Mouse (Mus musculus) G1E (cell line): Measurements from ENCODE around the gene Uqcr11. TPM values are rescaled to one million over a fixed set of nuclear protein-coding genes. Genes with fewer than 3 reads are reported as not detected.

Experiments
- ATAC-seq: 2 replicates; pipeline ENCODE4 v1.8.0; 2016; ENCODE audit warnings: mild to moderate bottlenecking; ENCODE audit not compliant: insufficient number of reproducible peaks, poor library complexity, low FRiP score, severe bottlenecking; ENCODE audit errors: extremely low read depth
- DNase-seq: peaks from one replicate; pipeline ENCODE4 v3.0.0; 2012; ENCODE audit warnings: low spot score
- H3K27me3 ChIP-seq: 2 replicates; pipeline ENCODE4 v1.6.1; 2012; ENCODE audit warnings: mild to moderate bottlenecking, low read length, inconsistent platforms; ENCODE audit not compliant: insufficient read depth
- H3K36me3 ChIP-seq: replicated peaks from 2 replicates; pipeline ENCODE3; 2012; ENCODE audit warnings: mild to moderate bottlenecking, inconsistent platforms
- H3K4me1 ChIP-seq: 2 replicates; pipeline ENCODE4 v1.6.1; 2012; ENCODE audit warnings: low read depth, low read length, inconsistent platforms, mixed read lengths; ENCODE audit not compliant: insufficient read depth
- H3K4me3 ChIP-seq: 2 replicates; pipeline ENCODE4 v1.5.1; 2012; ENCODE audit warnings: low read depth, mild to moderate bottlenecking, inconsistent platforms, low read length, moderate library complexity, mixed read lengths
- H3K9me3 ChIP-seq: replicated peaks from 2 replicates; pipeline ENCODE4 v1.6.1; 2012; ENCODE audit warnings: inconsistent platforms
- CTCF ChIP-seq: IDR thresholded peaks from 2 replicates; pipeline ENCODE4 v1.5.1; 2012; ENCODE audit warnings: low read depth, low read length, inconsistent platforms, mixed read lengths
- GATA1 ChIP-seq: IDR thresholded peaks from 2 replicates; pipeline ENCODE4 v1.6.1; 2012; ENCODE audit warnings: borderline replicate concordance, low read length, inconsistent platforms, mixed read lengths
- GATA2 ChIP-seq: IDR thresholded peaks from 2 replicates; pipeline ENCODE4 v1.6.1; 2012; ENCODE audit warnings: low read depth, low read length, inconsistent platforms, borderline replicate concordance
- POLR2AphosphoS5 ChIP-seq: IDR thresholded peaks from 2 replicates; pipeline ENCODE4 v1.6.1; 2012; ENCODE audit warnings: low read depth, low read length, inconsistent platforms; ENCODE audit not compliant: insufficient replicate concordance
- TAL1 ChIP-seq: conservative IDR thresholded peaks from 2 replicates; pipeline ENCODE4 v1.6.1; 2012; ENCODE audit warnings: low read depth, low read length, inconsistent platforms, mixed read lengths
- polyA plus RNA-seq: library from polyadenylated mRNA; stranded (reverse); fragments of >175 nt; gene quantifications from 2 replicates; pipeline ENCODE4 v1.2.3, GENCODE M21; 2012
- total RNA-seq, 2 experiments: library from RNA; stranded (forward) in 1 of 2; stranded (reverse) in 1 of 2; fragments of 200-1000 nt in 1 of 2; fragments of >200 nt in 1 of 2; fragmentation: Nextera tagmentation in 1 of 2; gene quantifications; 2 replicates each; pipeline ENCODE4 v1.2.3; 2014 to 2017

Gene Uqcr11
- total and polyA plus RNA-seq, 3 experiments: 57.3 to 1,650 (median 376) TPM

DNA sequence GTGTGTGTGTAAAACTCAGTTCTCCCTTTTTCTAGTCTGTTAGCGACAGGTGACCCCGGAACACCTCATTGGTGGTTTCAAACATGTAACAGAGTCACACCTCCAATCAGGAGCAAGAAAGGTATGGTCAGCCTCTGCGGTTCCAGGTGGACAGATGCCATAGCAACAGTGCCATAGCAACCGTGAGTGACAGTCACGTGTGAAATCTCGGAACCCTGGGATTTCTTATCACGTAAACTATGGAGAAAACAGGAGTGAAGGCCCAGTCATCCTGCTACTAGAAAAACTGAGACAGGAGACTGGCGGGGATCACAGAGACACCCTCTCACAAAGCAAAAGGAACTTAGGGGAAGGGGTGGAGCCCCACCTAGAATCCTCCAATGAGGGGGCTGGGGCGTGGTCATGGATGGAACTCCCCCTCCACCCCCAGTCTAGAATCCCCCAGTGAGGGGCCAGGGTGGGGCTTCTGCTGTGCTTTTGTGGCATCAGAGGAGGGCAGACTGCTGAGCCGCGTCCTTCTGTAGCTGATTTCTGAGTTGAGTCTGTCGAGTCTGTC, 35.1 kb downstream of the Uqcr11 start:
- Histone ChIP-seq H3K36me3 (no peaks in the 10 kb centered on the region), H3K4me3 (no peak overlapping the region), H3K4me1 (peaks cover 33% of the 10 kb centered on the region), H3K27me3 (peaks cover 44% of the 10 kb centered on the region), H3K9me3 (peaks cover 7% of the 10 kb centered on the region)
- ATAC-seq (no peak), DNase-seq (peak; percentile 39)
- TF ChIP-seq GATA2 (no peak), POLR2AphosphoS5 (no peak), TAL1 (no peak), CTCF (no peak), GATA1 (no peak)

DNA sequence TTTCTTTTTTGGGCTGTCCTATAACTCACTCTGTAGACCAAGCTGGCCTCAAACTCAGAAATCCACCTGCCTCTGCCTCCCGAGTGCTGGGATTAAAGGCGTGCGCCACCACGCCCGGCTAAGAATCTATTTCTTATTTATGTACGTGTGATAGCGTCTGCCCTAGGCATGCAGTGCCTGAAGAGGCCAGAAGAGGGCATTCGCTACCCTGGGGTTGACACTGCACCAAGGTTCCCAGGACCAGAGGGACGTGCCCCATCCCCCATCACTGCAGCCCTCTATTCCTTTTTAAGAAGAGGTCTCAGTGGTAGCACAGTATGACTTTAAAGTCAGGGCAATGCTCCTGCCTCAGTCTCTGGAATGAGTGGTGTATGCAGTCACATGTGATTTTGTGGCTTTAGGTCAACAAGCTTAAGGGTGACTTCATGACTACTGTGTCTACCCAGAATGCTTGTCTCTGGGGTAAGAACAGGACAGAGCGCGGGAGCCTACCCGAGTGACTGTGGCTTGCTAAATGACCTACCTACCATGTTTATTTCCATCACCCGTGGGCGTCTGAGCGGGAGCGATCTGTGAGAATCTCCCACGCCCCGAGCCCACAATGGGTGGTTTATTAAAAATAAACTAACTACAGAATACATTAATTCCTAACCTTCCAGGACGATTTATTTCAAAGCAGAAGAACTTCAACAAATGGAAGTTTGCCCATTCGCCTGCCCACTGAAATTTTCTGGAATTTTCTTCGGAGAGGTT, 36.5 kb downstream of the Uqcr11 start:
- peaks cover 7% of the 10 kb centered on the region for H3K9me3 ChIP-seq
- ATAC-seq: no peak
- no peak overlapping the region for H3K4me3 ChIP-seq
- H3K4me1 ChIP-seq: peaks cover 33% of the 10 kb centered on the region
- DNase-seq: no peak
- peak; percentile 6; the same call in 1 of the 2 replicates for TF ChIP-seq CTCF
- TF ChIP-seq GATA1: no peak
- no peak for TF ChIP-seq GATA2
- no peak for TF ChIP-seq TAL1
- peaks cover 53% of the 10 kb centered on the region for H3K27me3 ChIP-seq
- no peaks in the 10 kb centered on the region for H3K36me3 ChIP-seq

DNA sequence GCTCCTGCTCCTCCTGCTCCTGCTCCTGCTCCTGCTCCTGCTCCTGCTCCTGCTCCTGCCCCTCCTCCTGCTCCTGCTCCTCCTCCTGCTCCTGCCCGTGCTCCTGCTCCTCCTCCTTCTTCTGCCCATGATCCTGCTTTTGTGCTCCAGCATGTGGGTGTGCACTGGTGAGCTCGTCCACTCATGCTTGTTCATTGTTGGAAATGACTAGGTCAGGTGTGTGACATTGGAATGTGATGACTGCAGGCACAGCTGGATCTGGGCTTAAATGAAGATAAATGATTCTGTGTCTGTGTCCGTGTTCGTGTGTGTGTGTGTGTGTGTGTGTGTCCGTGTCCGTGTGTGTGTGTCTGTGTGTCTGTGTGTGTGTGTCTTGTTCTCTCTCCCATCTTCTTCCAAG, 38.2 kb downstream of the Uqcr11 start:
- DNase-seq (no peak), ATAC-seq (no peak)
- Histone ChIP-seq H3K9me3 (peaks cover 7% of the 10 kb centered on the region), H3K36me3 (no peaks in the 10 kb centered on the region), H3K4me1 (peaks cover 33% of the 10 kb centered on the region), H3K27me3 (peaks cover 68% of the 10 kb centered on the region), H3K4me3 (no peak overlapping the region)
- no peak for TF ChIP-seq GATA2
- no peak for TF ChIP-seq TAL1
- no peak for TF ChIP-seq GATA1
- TF ChIP-seq CTCF: no peak
- TF ChIP-seq POLR2AphosphoS5: no peak

DNA sequence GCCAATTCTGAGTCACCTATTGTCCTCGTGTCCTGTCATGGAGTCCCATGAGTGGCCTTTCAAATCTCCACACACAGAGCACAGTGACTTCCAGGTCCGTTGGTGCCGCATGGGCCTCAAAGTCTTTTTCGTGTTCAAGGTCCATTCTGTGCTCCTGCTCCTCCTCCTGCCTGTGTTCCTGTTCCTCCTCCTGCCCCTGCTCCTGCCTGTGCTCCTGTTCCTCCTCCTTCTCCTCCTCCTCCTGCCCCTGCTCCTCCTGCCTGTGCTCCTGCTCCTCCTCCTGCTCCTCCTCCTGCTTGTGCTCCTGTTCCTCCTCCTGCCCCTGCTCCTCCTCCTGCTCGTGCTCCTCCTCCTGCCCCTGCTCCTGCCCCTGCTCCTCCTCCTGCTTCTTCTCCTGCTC, 38.7 kb downstream of the Uqcr11 start:
- H3K9me3 ChIP-seq: peaks cover 7% of the 10 kb centered on the region
- H3K36me3 ChIP-seq: no peaks in the 10 kb centered on the region
- TF ChIP-seq GATA1 (no peak), POLR2AphosphoS5 (no peak), CTCF (no peak), TAL1 (no peak), GATA2 (no peak)
- peaks cover 67% of the 10 kb centered on the region for H3K27me3 ChIP-seq
- H3K4me3 ChIP-seq: no peak overlapping the region
- ATAC-seq: no peak
- peaks cover 33% of the 10 kb centered on the region for H3K4me1 ChIP-seq
- no peak for DNase-seq

DNA sequence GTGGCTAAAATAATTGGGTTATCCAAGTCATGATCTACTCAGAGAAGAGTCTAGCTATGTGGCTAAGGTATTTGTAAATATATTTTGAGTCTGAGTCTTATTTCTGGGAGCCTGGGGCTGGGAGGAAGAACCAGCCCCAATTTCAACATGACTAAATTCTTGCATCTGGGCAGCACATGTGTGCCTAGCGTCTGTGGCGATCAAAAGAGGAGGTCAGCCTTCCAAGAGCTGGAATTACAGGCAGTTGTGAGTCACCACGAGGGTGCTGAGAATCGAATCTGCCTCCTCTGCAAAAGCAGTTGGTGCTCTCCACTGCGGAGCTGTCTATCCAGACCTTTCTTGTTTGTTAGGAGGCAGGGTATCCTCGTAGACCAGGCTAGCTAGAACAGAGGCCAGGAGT, 40.9 kb downstream of the Uqcr11 start:
- TF ChIP-seq GATA1 (no peak), TAL1 (no peak), GATA2 (no peak), CTCF (no peak), POLR2AphosphoS5 (no peak)
- no peak for DNase-seq
- Histone ChIP-seq H3K4me3 (no peak overlapping the region), H3K27me3 (peaks cover 73% of the 10 kb centered on the region), H3K9me3 (peaks cover 14% of the 10 kb centered on the region), H3K36me3 (no peaks in the 10 kb centered on the region), H3K4me1 (peaks cover 13% of the 10 kb centered on the region)
- no peak for ATAC-seq

DNA sequence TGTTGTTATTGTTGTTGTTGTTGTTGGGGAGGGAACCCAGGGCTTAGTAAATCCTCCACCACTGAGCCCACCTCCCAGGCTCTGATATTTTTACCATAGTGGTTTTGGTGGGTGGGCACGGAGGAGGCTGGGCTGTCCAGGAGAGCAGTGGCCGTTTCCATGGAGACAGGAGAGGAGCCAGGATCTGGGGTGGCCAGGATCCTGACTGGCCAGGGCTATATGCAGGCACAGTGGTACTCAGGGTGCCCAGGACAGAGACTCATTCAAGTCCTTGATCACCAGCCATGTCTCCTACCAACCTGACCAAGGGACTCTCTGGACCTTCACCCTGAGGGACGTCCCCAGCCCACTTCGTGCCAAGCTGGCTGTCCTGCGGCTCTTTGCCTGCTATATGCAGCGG, 42.9 kb downstream of the Uqcr11 start:
- Histone ChIP-seq H3K9me3 (peaks cover 14% of the 10 kb centered on the region), H3K4me1 (peaks cover 6% of the 10 kb centered on the region), H3K4me3 (no peak overlapping the region), H3K36me3 (no peaks in the 10 kb centered on the region), H3K27me3 (peaks cover 79% of the 10 kb centered on the region)
- no peak for ATAC-seq
- TF ChIP-seq CTCF (no peak), GATA1 (no peak)
- DNase-seq: no peak
